Mouse (Mus musculus) G1E (cell line): ENCODE measurements around the gene Tmem231.

ENCODE experiments used
- CTCF ChIP-seq: IDR thresholded peaks from 2 replicates; pipeline ENCODE4 v1.5.1; 2012; ENCODE audit warnings: low read depth, low read length, inconsistent platforms, mixed read lengths
- POLR2AphosphoS5 ChIP-seq: IDR thresholded peaks from 2 replicates; pipeline ENCODE4 v1.6.1; 2012; ENCODE audit warnings: low read depth, low read length, inconsistent platforms; ENCODE audit not compliant: insufficient replicate concordance
- TAL1 ChIP-seq: conservative IDR thresholded peaks from 2 replicates; pipeline ENCODE4 v1.6.1; 2012; ENCODE audit warnings: low read depth, low read length, inconsistent platforms, mixed read lengths

DNA sequence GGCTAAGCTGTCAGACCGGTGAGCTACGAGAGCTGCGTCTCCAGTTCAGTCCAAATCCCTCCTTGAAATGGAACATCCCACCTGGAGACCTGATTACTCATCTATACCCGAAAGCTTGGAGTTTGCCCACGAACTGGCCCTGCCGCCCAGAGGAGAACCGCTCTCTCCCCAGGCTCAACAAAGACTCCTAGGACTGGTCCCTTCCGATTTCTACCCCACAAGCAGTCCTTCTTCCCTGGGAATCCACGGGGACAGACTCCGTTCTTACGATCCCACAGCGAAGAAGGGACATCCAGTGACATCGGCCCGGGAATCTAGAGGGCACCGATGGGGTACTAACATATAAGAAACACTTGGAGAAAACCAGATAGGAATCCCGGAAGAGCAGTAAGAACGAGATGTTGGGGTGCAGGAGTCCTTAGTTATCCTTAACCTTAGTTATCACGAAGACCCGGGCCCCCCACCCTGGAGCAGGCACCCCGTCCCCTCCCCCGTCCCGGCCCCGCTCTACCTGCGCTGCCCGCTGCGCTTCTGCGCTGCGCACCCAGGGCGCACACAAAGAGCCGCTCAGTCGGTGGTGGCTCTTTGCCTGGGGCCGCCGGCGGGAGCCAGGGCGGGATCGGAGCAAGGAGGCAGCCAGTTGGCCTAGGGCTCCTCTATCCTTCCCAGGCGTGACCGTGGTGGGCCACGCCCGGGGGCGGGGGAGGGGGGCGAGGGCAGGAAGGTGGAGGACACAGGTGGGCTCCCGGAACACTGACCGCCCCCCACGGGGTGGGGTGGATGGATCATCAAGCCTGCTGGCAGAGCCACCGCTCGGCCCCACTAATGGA lies 23.8 kb downstream of the Tmem231 start, which contains the start of gene Chst5:
- TF ChIP-seq CTCF (no peak), TAL1 (no peak), POLR2AphosphoS5 (no peak)
